Mouse (Mus musculus) C2C12 (cell line): ENCODE results near the gene Slc36a1. TPM values are rescaled to one million over a fixed set of nuclear protein-coding genes. Genes with fewer than 3 reads are reported as not detected.

Experiments used
- H3K27me3 ChIP-seq: one replicate; pipeline ENCODE4 v1.6.1; 2011; ENCODE audit not compliant: control insufficient read depth, insufficient read depth, insufficient read length
- H3K36me3 ChIP-seq: one replicate; pipeline ENCODE4 v1.6.1; 2011; ENCODE audit not compliant: control insufficient read depth, insufficient read depth
- H3K4me3 ChIP-seq: one replicate; pipeline ENCODE4 v1.5.1; 2011; ENCODE audit warnings: mild to moderate bottlenecking, control low read depth; ENCODE audit not compliant: poor library complexity, insufficient read depth, severe bottlenecking
- H3K79me2 ChIP-seq: one replicate; pipeline ENCODE4 v1.6.1; 2011; ENCODE audit not compliant: control insufficient read depth, insufficient read depth
- H3K79me3 ChIP-seq: one replicate; pipeline ENCODE4 v1.6.1; 2011; ENCODE audit warnings: low read depth, control low read depth
- H3ac ChIP-seq: one replicate; pipeline ENCODE3; 2011; ENCODE audit warnings: low read depth; ENCODE audit not compliant: control insufficient read depth, insufficient read length
- CEBPB ChIP-seq: IDR thresholded peaks from one replicate; pipeline ENCODE4 v1.6.1; 2011; ENCODE audit warnings: low read depth, mild to moderate bottlenecking, control low read depth, moderate library complexity
- CTCF ChIP-seq: IDR thresholded peaks from one replicate; pipeline ENCODE4 v1.5.1; 2011; ENCODE audit not compliant: control insufficient read depth, insufficient read depth, insufficient read length
- FOSL1 ChIP-seq: IDR thresholded peaks from one replicate; pipeline ENCODE4 v1.8.0; 2011; ENCODE audit warnings: mild to moderate bottlenecking, low read length; ENCODE audit not compliant: poor library complexity, insufficient read depth, severe bottlenecking
- MAX ChIP-seq: IDR thresholded peaks from one replicate; pipeline ENCODE4 v1.6.1; 2011; ENCODE audit warnings: mild to moderate bottlenecking, control low read depth
- MYOD1 ChIP-seq: IDR thresholded peaks from one replicate; pipeline ENCODE4 v1.6.1; 2011; ENCODE audit warnings: low read depth; ENCODE audit not compliant: control insufficient read depth, insufficient read length
- MYOG ChIP-seq: IDR thresholded peaks from one replicate; pipeline ENCODE4 v1.6.1; 2011; ENCODE audit not compliant: control insufficient read depth, insufficient read length; ENCODE audit errors: extremely low read depth
- USF1 ChIP-seq: IDR thresholded peaks from one replicate; pipeline ENCODE4 v1.6.1; 2011; ENCODE audit warnings: low read depth, mild to moderate bottlenecking, control low read depth, moderate library complexity
- long read RNA-seq, 2 experiments: library from polyadenylated mRNA; unstranded; transcript quantifications; one replicate each; pipeline ENCODE4 v2.0.0; 2019 to 2020
- polyA plus RNA-seq: library from polyadenylated mRNA; unstranded; fragments of >200 nt; fragmentation: generic; extraction: Trizol; gene quantifications from one replicate; pipeline ENCODE4 v1.2.1, GENCODE M21; 2012; ENCODE audit warnings: missing spikeins

The Slc36a1 gene
- polyA plus RNA-seq = 4.5 TPM
- long read RNA-seq, experiment 1, partial matches to known transcripts = 0 of 3 reads
- long read RNA-seq, experiment 1, other reads (novel, unspliced or antisense) = 3 of 3 reads
- long read RNA-seq, experiment 2 = 0 reads

GRCm38 (mm10) chr11:55204159-55204596 is at the start of gene Slc36a1:
Gene Slc36a1 (plus strand): TSS chr11:55204350.
- Histone ChIP-seq H3K79me3 (no peaks in the 10 kb centered on the region), H3K27me3 (no peaks in the 10 kb centered on the region), H3K79me2 (peaks cover 12% of the 10 kb centered on the region), H3K36me3 (no peaks in the 10 kb centered on the region), H3K4me3 (peak within 1 kb of the TSS; percentile 69), H3ac (peak within 1 kb of the TSS; percentile 90)
- TF ChIP-seq MAX = peak; percentile 66
- TF ChIP-seq USF1 = peak; percentile 99
- TF ChIP-seq CTCF = peak; percentile 95
- TF ChIP-seq MYOG = no peak

GRCm38 (mm10) chr11:55154398-55155069 is 49.6 kb upstream of the Slc36a1 start:
- TF ChIP-seq CEBPB = no peak
- no peak for TF ChIP-seq MYOG
- no peak for TF ChIP-seq CTCF
- no peak for TF ChIP-seq USF1
- no peak for TF ChIP-seq FOSL1
- TF ChIP-seq MYOD1 = no peak
- TF ChIP-seq MAX = no peak
- H3K27me3 ChIP-seq = peaks cover 4% of the 10 kb centered on the region
- no peak overlapping the region for H3ac ChIP-seq
- H3K79me3 ChIP-seq = no peaks in the 10 kb centered on the region
- H3K36me3 ChIP-seq = no peaks in the 10 kb centered on the region
- H3K79me2 ChIP-seq = no peaks in the 10 kb centered on the region
- no peak overlapping the region for H3K4me3 ChIP-seq

- no peaks in the 10 kb centered on the region for H3K79me3 ChIP-seq
- no peak overlapping the region for H3K4me3 ChIP-seq
- peaks cover 4% of the 10 kb centered on the region for H3K27me3 ChIP-seq
- TF ChIP-seq USF1 (no peak), CTCF (no peak), MYOG (no peak), FOSL1 (no peak), MYOD1 (no peak), MAX (no peak), CEBPB (no peak)
- H3K36me3 ChIP-seq = no peaks in the 10 kb centered on the region
- no peaks in the 10 kb centered on the region for H3K79me2 ChIP-seq
- no peak overlapping the region for H3ac ChIP-seq
These were observed 49.1 kb upstream of the Slc36a1 start for GRCm38 (mm10) chr11:55155070-55155421.

GRCm38 (mm10) chr11:55158785-55159359 is 45.3 kb upstream of the Slc36a1 start:
- peak; percentile 72 for TF ChIP-seq CTCF
- no peak for TF ChIP-seq CEBPB
- no peak overlapping the region for H3ac ChIP-seq
- H3K79me3 ChIP-seq = no peaks in the 10 kb centered on the region
- H3K27me3 ChIP-seq = peaks cover 11% of the 10 kb centered on the region
- H3K79me2 ChIP-seq = no peaks in the 10 kb centered on the region
- H3K36me3 ChIP-seq = no peaks in the 10 kb centered on the region
- H3K4me3 ChIP-seq = no peak overlapping the region

GRCm38 (mm10) chr11:55162670-55163069 is 41.5 kb upstream of the Slc36a1 start:
- H3ac ChIP-seq = no peak overlapping the region
- H3K27me3 ChIP-seq = peaks cover 11% of the 10 kb centered on the region
- no peak overlapping the region for H3K4me3 ChIP-seq
- TF ChIP-seq USF1 = no peak
- TF ChIP-seq CEBPB = no peak
- peak; percentile 63 for TF ChIP-seq CTCF
- no peak for TF ChIP-seq MAX
- TF ChIP-seq MYOG = no peak
- TF ChIP-seq FOSL1 = no peak
- no peak for TF ChIP-seq MYOD1
- no peaks in the 10 kb centered on the region for H3K79me2 ChIP-seq
- H3K36me3 ChIP-seq = no peaks in the 10 kb centered on the region
- H3K79me3 ChIP-seq = no peaks in the 10 kb centered on the region

GRCm38 (mm10) chr11:55164723-55165122 is 39.4 kb upstream of the Slc36a1 start:
- Histone ChIP-seq H3K36me3 (no peaks in the 10 kb centered on the region), H3K4me3 (no peak overlapping the region), H3ac (no peak overlapping the region), H3K79me2 (no peaks in the 10 kb centered on the region), H3K79me3 (no peaks in the 10 kb centered on the region), H3K27me3 (peaks cover 16% of the 10 kb centered on the region)
- TF ChIP-seq MYOG (no peak), CTCF (no peak)
